Mouse (Mus musculus) embryonic fibroblast, embryonic 13.5 days (primary cell): ENCODE data around the gene Akap1.

Experiments
- CTCF ChIP-seq: IDR thresholded peaks from 2 replicates; pipeline ENCODE4 v1.5.1; 2011; ENCODE audit warnings: mild to moderate bottlenecking, control low read depth, low read length, moderate library complexity, borderline replicate concordance; ENCODE audit not compliant: insufficient read depth
- POLR2A ChIP-seq: IDR thresholded peaks from 2 replicates; pipeline ENCODE4 v1.6.1; 2011; ENCODE audit warnings: low read depth, mild to moderate bottlenecking, control low read depth, low read length, moderate library complexity

DNA sequence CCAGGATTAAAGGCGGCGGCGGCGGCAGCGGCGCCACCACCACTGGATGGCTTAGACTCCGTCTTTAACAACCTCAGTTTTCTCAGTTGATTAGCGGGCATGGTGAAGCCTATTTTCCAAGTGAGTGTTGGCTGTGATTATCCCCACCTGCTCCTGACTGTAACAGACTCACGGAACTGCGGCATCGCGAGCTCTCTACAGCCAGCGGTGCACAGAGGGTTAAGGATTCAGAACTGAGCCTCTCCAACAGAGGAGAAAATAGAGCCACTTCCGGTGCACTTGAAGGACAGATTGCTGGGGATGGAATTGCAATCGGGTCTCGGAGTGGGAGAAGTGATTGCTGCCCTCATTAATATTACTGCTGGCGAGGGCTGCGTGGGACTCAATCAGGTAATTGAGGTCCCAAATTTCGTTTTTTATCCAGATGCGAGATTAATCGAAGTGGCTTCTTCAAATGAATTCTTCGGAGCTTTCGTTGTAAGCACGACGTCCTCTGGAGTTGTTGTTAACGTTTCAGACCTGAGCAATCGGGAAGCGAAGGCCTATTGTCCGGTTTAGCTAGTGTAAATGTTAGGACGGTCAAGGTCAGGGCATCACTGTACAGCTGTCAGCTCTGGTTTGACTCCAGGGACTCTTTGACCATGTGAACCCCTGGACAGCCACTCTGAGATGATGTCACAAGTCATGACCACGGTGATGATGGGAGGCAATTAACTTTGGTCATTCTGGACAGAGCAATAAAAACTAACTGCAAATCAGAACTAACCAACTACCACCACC is 61.0 kb downstream of the Akap1 start:
- TF ChIP-seq CTCF (no peak), POLR2A (no peak)
